Mouse (Mus musculus): ENCODE data around the gene C1ql1. TPM values are rescaled to one million over a fixed set of nuclear protein-coding genes. Genes with fewer than 3 reads are reported as not detected.

The C1ql1 gene
- polyA plus RNA-seq, 1 experiment, result 0.22 TPM

GRCm38 (mm10) chr11:102895779-102896178 lies 50.7 kb downstream of the C1ql1 start:
- Histone ChIP-seq H3K4me3 (replicated peaks; ENCODE audit: extremely low read depth, low read depth, low read length) (no peak overlapping the region), H3K4me1 (ENCODE audit: control insufficient read depth, insufficient read depth, low read length) (no peaks in the 10 kb centered on the region)
- TF ChIP-seq CTCF (IDR thresholded peaks at IDR 0.05; ENCODE audit: insufficient read depth, low read length) (no peak), POLR2A (IDR thresholded peaks at IDR 0.05; ENCODE audit: borderline replicate concordance, extremely low read depth, low read depth, low read length) (no peak)
- 64% methylated on average over 9 of the region's 9 CpGs for WGBS
- no peak for DNase-seq

- no peak for TF ChIP-seq CTCF (IDR thresholded peaks at IDR 0.05; ENCODE audit: insufficient read depth, low read length)
- no peak for TF ChIP-seq POLR2A (IDR thresholded peaks at IDR 0.05; ENCODE audit: borderline replicate concordance, extremely low read depth, low read depth, low read length)
- no peaks in the 10 kb centered on the region for H3K4me1 ChIP-seq (ENCODE audit: control insufficient read depth, insufficient read depth, low read length)
- no peak overlapping the region for H3K4me3 ChIP-seq (replicated peaks; ENCODE audit: extremely low read depth, low read depth, low read length)
- DNase-seq, result no peak
- 90% methylated on average over 4 of the region's 4 CpGs for WGBS
These were observed 51.8 kb downstream of the C1ql1 start for GRCm38 (mm10) chr11:102894716-102895115.

- 3% methylated on average over 43 of the region's 43 CpGs for WGBS
- Histone ChIP-seq H3K4me1 (ENCODE audit: control insufficient read depth, insufficient read depth, low read length) (no peaks in the 10 kb centered on the region), H3K4me3 (replicated peaks; ENCODE audit: extremely low read depth, low read depth, low read length) (peak overlapping the region; percentile 40)
- TF ChIP-seq CTCF (IDR thresholded peaks at IDR 0.05; ENCODE audit: insufficient read depth, low read length) (peak; percentile 67), POLR2A (IDR thresholded peaks at IDR 0.05; ENCODE audit: borderline replicate concordance, extremely low read depth, low read depth, low read length) (0 out of 2 replicates have a peak, but pooled peaks have one; percentile 13)
- peak; percentile 64 for DNase-seq
These were observed 53.4 kb downstream of the C1ql1 start for GRCm38 (mm10) chr11:102893015-102893651.

GRCm38 (mm10) chr11:102890096-102890495 lies 56.4 kb downstream of the C1ql1 start:
- DNase-seq, result no peak
- H3K4me3 ChIP-seq (replicated peaks; ENCODE audit: extremely low read depth, low read depth, low read length), result no peak overlapping the region
- H3K4me1 ChIP-seq (ENCODE audit: control insufficient read depth, insufficient read depth, low read length), result no peaks in the 10 kb centered on the region
- no peak for TF ChIP-seq POLR2A (IDR thresholded peaks at IDR 0.05; ENCODE audit: borderline replicate concordance, extremely low read depth, low read depth, low read length)
- TF ChIP-seq CTCF (IDR thresholded peaks at IDR 0.05; ENCODE audit: insufficient read depth, low read length), result no peak
- 68% methylated on average over 5 of the region's 5 CpGs for WGBS

Other genes with a start within 250 kb of the C1ql1 start
- gene Ccdc43, start 248.9 kb downstream of the C1ql1 start, polyA plus RNA-seq (2012; rRNA removed), result 4.3 and 5.0 TPM in 2 replicates
- gene Adam11, start 185.2 kb downstream of the C1ql1 start, polyA plus RNA-seq (2012; rRNA removed), result 3.3 and 3.6 TPM in 2 replicates
- gene Gjc1, start 127.0 kb downstream of the C1ql1 start, polyA plus RNA-seq (2012; rRNA removed), result 9.1 and 14.8 TPM in 2 replicates
- 52.5 and 72.6 TPM in 2 replicates for gene Higd1b, start 110.8 kb downstream of the C1ql1 start, polyA plus RNA-seq (2012; rRNA removed)
- gene Eftud2, start 65.7 kb downstream of the C1ql1 start, polyA plus RNA-seq (2012; rRNA removed), result 74.5 and 77.7 TPM in 2 replicates
- gene Ccdc103, start 65.5 kb downstream of the C1ql1 start, polyA plus RNA-seq (2012; rRNA removed), result 1.00 and 1.3 TPM in 2 replicates
- 0.11 and 0.19 TPM in 2 replicates for gene Fam187a, start 61.5 kb downstream of the C1ql1 start, polyA plus RNA-seq (2012; rRNA removed)
- 0.15 and 0.24 TPM in 2 replicates for gene Gfap, start 45.8 kb downstream of the C1ql1 start, polyA plus RNA-seq (2012; rRNA removed)
- 0.61 and 0.99 TPM in 2 replicates for gene Kif18b, start 21.6 kb downstream of the C1ql1 start, polyA plus RNA-seq (2012; rRNA removed)
- gene Nmt1, start 81.5 kb upstream of the C1ql1 start, polyA plus RNA-seq (2012; rRNA removed), result 24.0 and 32.2 TPM in 2 replicates
- 54.4 and 58.2 TPM in 2 replicates for gene Dcakd, start 81.6 kb upstream of the C1ql1 start, polyA plus RNA-seq (2012; rRNA removed)
- 11.0 and 17.2 TPM in 2 replicates for gene Plcd3, start 155.0 kb upstream of the C1ql1 start, polyA plus RNA-seq (2012; rRNA removed)
- gene Acbd4, start 155.0 kb upstream of the C1ql1 start, polyA plus RNA-seq (2012; rRNA removed), result 41.1 and 46.5 TPM in 2 replicates
- gene Hexim1, start 169.5 kb upstream of the C1ql1 start, polyA plus RNA-seq (2012; rRNA removed), result 15.2 and 16.0 TPM in 2 replicates
- 2.9 and 4.7 TPM in 2 replicates for gene Hexim2, start 185.7 kb upstream of the C1ql1 start, polyA plus RNA-seq (2012; rRNA removed)
- 26.4 and 31.7 TPM in 2 replicates for gene Fmnl1, start 224.4 kb upstream of the C1ql1 start, polyA plus RNA-seq (2012; rRNA removed)

All from lung, adult 2 months (tissue).